Mouse (Mus musculus): ENCODE measurements at regions not wholly inside any gene's neighbourhood (a gene's known extent, or its start where the extent isn't known, plus 50 kb on each side); places are given as distances from the start of the nearest gene placed in this dataset.

DNA sequence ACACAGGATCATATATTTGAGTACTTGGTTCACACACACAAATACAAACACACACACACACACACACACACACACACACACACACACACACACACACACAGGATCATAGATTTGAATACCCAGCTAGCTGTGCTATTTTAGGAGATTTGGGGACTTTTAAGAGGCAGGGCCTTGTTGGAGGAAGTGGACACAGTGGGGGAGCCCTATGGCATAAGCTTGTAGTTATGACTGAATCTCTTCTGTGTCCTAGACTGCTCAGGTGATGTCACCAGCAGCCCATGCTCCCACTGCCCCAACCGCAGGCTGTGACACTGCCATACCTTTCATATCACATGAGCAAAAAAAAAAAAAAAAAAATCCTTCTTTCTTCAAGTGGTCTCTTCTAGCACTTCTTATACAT, 110.1 kb downstream of the Spata18 start:
- Histone ChIP-seq H3K27ac (ENCODE audit: low read length) (no peak overlapping the region), H3K27me3 (ENCODE audit: insufficient read depth, low read length) (no peaks in the 10 kb centered on the region), H3K9me3 (ENCODE audit: low read length) (no peaks in the 10 kb centered on the region), H3K4me2 (replicated peaks; ENCODE audit: low read depth, low read length) (no peak overlapping the region), H3K36me3 (ENCODE audit: insufficient read depth, low read length) (no peaks in the 10 kb centered on the region), H3K9ac (replicated peaks; ENCODE audit: low read length) (no peak overlapping the region), H3K4me1 (ENCODE audit: insufficient read depth, low read length) (peaks cover 6% of the 10 kb centered on the region; the same call in 1 of the 2 replicates), H3K4me3 (ENCODE audit: low read length) (no peak overlapping the region)
- WGBS = 73% methylated on average over 1 of the region's 1 CpGs
- no peak for ATAC-seq (ENCODE audit: low FRiP score, low TSS enrichment)

DNA sequence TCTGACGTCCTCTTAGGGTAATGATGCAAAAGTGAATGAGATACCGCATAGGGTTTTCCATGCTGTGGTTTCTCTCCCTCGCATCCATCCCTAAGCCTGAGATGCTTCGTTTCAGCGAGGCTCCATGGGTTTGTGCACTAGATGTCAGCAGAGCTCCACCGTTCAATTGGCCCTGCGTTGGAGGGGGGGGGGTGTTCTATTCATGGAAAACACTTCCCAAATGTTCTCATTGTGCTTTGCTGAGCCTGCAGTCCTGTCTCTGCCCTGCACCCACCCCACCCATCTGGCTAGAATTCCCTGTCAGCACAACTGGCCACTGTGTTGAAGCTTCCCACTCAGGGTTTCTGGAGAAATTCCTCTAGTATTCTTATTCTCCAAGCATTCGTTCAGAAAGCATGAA, 110.5 kb downstream of the Spata18 start:
- no peaks in the 10 kb centered on the region for H3K9me3 ChIP-seq (ENCODE audit: low read length)
- peak; percentile 73 for ATAC-seq (ENCODE audit: low FRiP score, low TSS enrichment)
- WGBS = 28% methylated on average over 8 of the region's 8 CpGs
- peak overlapping the region; percentile 49; the same call in 1 of the 2 replicates for H3K27ac ChIP-seq (ENCODE audit: low read length)
- no peak overlapping the region for H3K9ac ChIP-seq (replicated peaks; ENCODE audit: low read length)
- H3K4me2 ChIP-seq (replicated peaks; ENCODE audit: low read depth, low read length) = no peak overlapping the region
- H3K36me3 ChIP-seq (ENCODE audit: insufficient read depth, low read length) = no peaks in the 10 kb centered on the region
- no peaks in the 10 kb centered on the region for H3K27me3 ChIP-seq (ENCODE audit: insufficient read depth, low read length)
- H3K4me3 ChIP-seq (ENCODE audit: low read length) = no peak overlapping the region
- H3K4me1 ChIP-seq (ENCODE audit: insufficient read depth, low read length) = peaks cover 6% of the 10 kb centered on the region; the same call in 1 of the 2 replicates

GRCm38 (mm10) chr5:73764226-73764625, 113.0 kb downstream of the Spata18 start:
- Histone ChIP-seq H3K36me3 (ENCODE audit: insufficient read depth, low read length) (no peaks in the 10 kb centered on the region), H3K27ac (ENCODE audit: low read length) (no peak overlapping the region), H3K9ac (replicated peaks; ENCODE audit: low read length) (no peak overlapping the region), H3K4me3 (ENCODE audit: low read length) (no peak overlapping the region), H3K4me1 (ENCODE audit: insufficient read depth, low read length) (peaks cover 6% of the 10 kb centered on the region; the same call in 1 of the 2 replicates), H3K4me2 (replicated peaks; ENCODE audit: low read depth, low read length) (no peak overlapping the region), H3K27me3 (ENCODE audit: insufficient read depth, low read length) (no peaks in the 10 kb centered on the region), H3K9me3 (ENCODE audit: low read length) (no peaks in the 10 kb centered on the region)
- no peak for ATAC-seq (ENCODE audit: low FRiP score, low TSS enrichment)
- WGBS = 88% methylated on average over 1 of the region's 1 CpGs

- no peak overlapping the region for H3K27ac ChIP-seq (ENCODE audit: low read length)
- H3K9me3 ChIP-seq (ENCODE audit: low read length) = no peaks in the 10 kb centered on the region
- H3K4me2 ChIP-seq (replicated peaks; ENCODE audit: low read depth, low read length) = no peak overlapping the region
- no peak for ATAC-seq (ENCODE audit: low FRiP score, low TSS enrichment)
- peaks cover 6% of the 10 kb centered on the region; the same call in 1 of the 2 replicates for H3K4me1 ChIP-seq (ENCODE audit: insufficient read depth, low read length)
- no peaks in the 10 kb centered on the region for H3K36me3 ChIP-seq (ENCODE audit: insufficient read depth, low read length)
- H3K4me3 ChIP-seq (ENCODE audit: low read length) = no peak overlapping the region
- no peaks in the 10 kb centered on the region for H3K27me3 ChIP-seq (ENCODE audit: insufficient read depth, low read length)
- WGBS = 89% methylated on average over 7 of the region's 7 CpGs
- H3K9ac ChIP-seq (replicated peaks; ENCODE audit: low read length) = no peak overlapping the region
Measured at GRCm38 (mm10) chr5:73765466-73765865, 114.3 kb downstream of the Spata18 start.

- 71% methylated on average over 3 of the region's 3 CpGs for WGBS
- no peak for ATAC-seq (ENCODE audit: low FRiP score, low TSS enrichment)
Measured at GRCm38 (mm10) chr5:73768253-73768652, 117.1 kb downstream of the Spata18 start.

DNA sequence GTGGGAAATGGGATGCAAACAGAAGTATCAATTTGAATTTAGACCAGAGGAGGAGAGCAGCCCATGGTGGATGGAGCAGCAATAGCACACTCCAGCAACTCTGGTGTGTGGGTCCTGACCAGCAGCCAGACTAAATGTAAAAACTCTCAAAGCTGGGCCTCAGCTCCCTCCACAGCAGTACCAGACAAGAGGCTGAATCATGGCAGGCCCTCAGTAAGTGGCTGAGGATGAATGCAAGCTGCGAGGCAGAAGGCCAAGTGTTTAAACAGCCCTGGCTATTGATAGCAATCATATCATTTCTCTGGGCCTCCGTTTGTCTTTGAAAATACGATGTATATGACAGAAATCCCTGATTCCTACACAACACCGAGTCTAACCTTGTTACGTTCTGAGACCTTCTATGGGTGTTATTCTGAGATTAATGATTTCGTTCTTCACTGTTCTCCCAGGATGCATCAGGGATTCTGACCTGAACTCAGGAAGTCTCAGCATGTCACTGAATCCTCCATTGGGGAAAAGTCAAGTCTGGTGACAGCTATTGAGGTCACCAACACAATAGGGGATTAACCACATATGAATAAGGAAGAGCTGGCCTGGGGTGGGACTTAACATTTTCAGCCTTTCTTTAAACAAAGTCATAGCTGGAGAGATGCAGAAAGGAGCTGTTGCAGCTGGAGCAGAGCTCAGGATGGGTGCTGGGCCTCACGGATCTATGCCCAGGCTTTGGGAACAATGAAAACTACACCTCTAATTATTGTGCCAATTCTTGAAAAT, 124.8 kb downstream of the Spata18 start:
- Histone ChIP-seq H3K27me3 (ENCODE audit: insufficient read depth, low read length) (no peaks in the 10 kb centered on the region), H3K4me1 (ENCODE audit: insufficient read depth, low read length) (peaks cover 2% of the 10 kb centered on the region; the same call in 1 of the 2 replicates), H3K9ac (replicated peaks; ENCODE audit: low read length) (no peak overlapping the region), H3K36me3 (ENCODE audit: insufficient read depth, low read length) (no peaks in the 10 kb centered on the region), H3K4me3 (ENCODE audit: low read length) (no peak overlapping the region), H3K27ac (ENCODE audit: low read length) (peak overlapping the region; percentile 13; the same call in 1 of the 2 replicates), H3K9me3 (ENCODE audit: low read length) (peaks cover 8% of the 10 kb centered on the region; the same call in 1 of the 2 replicates), H3K4me2 (replicated peaks; ENCODE audit: low read depth, low read length) (no peak overlapping the region)
- 75% methylated on average over 7 of the region's 7 CpGs for WGBS
- ATAC-seq (ENCODE audit: low FRiP score, low TSS enrichment) = no peak

More at GRCm38 (mm10) chr5:73768253-73768652, 117.1 kb downstream of the Spata18 start:
- Histone ChIP-seq H3K36me3 (ENCODE audit: insufficient read depth, low read length) (no peaks in the 10 kb centered on the region), H3K4me3 (ENCODE audit: low read length) (no peak overlapping the region), H3K9me3 (ENCODE audit: low read length) (peaks cover 4% of the 10 kb centered on the region; the same call in 1 of the 2 replicates), H3K4me2 (replicated peaks; ENCODE audit: low read depth, low read length) (no peak overlapping the region), H3K4me1 (ENCODE audit: insufficient read depth, low read length) (no peaks in the 10 kb centered on the region), H3K27ac (ENCODE audit: low read length) (no peak overlapping the region), H3K27me3 (ENCODE audit: insufficient read depth, low read length) (no peaks in the 10 kb centered on the region), H3K9ac (replicated peaks; ENCODE audit: low read length) (no peak overlapping the region)

DNA sequence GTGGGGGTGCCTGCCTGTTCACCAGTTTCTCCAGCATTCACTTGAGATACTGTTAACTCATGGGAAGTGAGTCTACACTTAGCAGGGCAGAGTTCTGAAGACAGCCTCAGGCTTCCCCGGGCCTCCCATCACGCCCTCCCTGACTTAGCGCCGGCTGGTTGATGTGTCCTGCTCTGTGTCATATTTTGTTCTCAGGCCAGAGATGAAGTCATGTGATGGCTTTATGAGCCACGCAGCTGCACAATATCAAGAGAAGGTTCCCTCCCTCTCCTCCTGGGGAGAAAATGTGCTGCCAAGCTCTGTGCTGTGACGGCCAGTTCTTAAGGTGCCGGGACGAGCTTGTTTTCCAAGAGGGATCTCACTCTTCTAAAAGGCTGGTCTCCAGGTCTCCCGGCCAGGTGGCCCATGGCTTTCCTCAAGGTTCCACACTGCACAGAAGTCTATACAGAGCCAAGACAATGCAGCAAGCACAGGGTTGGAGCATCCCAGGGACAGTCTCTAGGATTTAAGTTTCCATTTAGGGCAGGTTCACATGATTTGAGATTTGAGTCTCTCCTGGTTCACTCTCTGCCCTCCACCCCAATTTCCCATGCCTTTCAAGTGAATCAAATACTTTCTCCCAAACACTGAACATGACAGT, 126.2 kb downstream of the Spata18 start:
- Histone ChIP-seq H3K36me3 (ENCODE audit: insufficient read depth, low read length) (no peaks in the 10 kb centered on the region), H3K4me3 (ENCODE audit: low read length) (no peak overlapping the region), H3K9ac (replicated peaks; ENCODE audit: low read length) (no peak overlapping the region), H3K9me3 (ENCODE audit: low read length) (peaks cover 8% of the 10 kb centered on the region; the same call in 1 of the 2 replicates), H3K27ac (ENCODE audit: low read length) (peak overlapping the region; percentile 2; the same call in 1 of the 2 replicates), H3K4me2 (replicated peaks; ENCODE audit: low read depth, low read length) (no peak overlapping the region), H3K27me3 (ENCODE audit: insufficient read depth, low read length) (no peaks in the 10 kb centered on the region), H3K4me1 (ENCODE audit: insufficient read depth, low read length) (peaks cover 6% of the 10 kb centered on the region)
- ATAC-seq (ENCODE audit: low FRiP score, low TSS enrichment) = peak; percentile 91
- 45% methylated on average over 9 of the region's 9 CpGs for WGBS

DNA sequence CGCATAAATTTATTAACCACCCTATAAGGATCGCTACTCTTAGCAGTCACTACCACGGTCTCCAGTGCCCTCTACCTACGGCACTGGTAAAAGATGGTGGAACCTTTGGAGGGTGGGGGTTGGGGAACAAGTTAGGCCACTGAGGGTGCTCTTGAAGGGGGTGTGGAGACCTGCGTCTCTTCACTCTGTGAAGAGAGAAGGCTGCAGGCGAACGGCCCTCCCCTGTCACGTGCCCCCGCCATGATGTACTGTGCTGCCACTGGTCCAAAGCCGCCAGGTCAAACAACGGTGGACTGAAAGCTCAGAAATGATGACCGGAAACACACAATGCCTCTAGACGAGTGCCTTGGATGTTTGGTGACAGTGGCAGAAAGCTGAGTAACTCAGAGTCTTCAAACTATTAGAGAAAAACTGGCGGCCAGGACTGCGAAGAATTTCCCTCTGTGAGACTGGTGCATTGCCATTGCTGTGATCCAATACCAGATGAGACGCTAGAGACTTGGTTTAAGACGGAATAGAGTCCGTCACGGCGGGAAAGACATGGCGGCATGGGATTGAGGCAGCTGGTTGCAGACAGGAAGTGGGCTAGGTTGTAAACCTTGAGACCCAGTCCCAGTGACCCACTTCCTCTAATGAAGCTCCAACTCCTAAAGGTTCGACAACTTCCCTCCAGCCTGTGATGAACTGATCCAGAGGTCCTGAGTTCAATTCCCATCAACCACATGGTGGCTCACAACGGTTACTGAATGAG, 130.2 kb downstream of the Spata18 start:
- Histone ChIP-seq H3K9ac (replicated peaks; ENCODE audit: low read length) (no peak overlapping the region), H3K4me3 (ENCODE audit: low read length) (no peak overlapping the region), H3K27ac (ENCODE audit: low read length) (no peak overlapping the region), H3K9me3 (ENCODE audit: low read length) (no peaks in the 10 kb centered on the region), H3K4me2 (replicated peaks; ENCODE audit: low read depth, low read length) (no peak overlapping the region), H3K4me1 (ENCODE audit: insufficient read depth, low read length) (peaks cover 12% of the 10 kb centered on the region), H3K27me3 (ENCODE audit: insufficient read depth, low read length) (no peaks in the 10 kb centered on the region), H3K36me3 (ENCODE audit: insufficient read depth, low read length) (no peaks in the 10 kb centered on the region)
- 91% methylated on average over 23 of the region's 23 CpGs for WGBS
- no peak for ATAC-seq (ENCODE audit: low FRiP score, low TSS enrichment)

- Histone ChIP-seq H3K27ac (ENCODE audit: low read length) (no peak overlapping the region), H3K4me2 (replicated peaks; ENCODE audit: low read depth, low read length) (peak overlapping the region; percentile 26; the same call in 1 of the 2 replicates)
Measured at GRCm38 (mm10) chr5:73782214-73783091, 131.3 kb downstream of the Spata18 start.

More at GRCm38 (mm10) chr5:73782214-73783091, 131.3 kb downstream of the Spata18 start:
- H3K36me3 ChIP-seq (ENCODE audit: insufficient read depth, low read length) = no peaks in the 10 kb centered on the region
- no peaks in the 10 kb centered on the region for H3K27me3 ChIP-seq (ENCODE audit: insufficient read depth, low read length)
- WGBS = 22% methylated on average over 15 of the region's 15 CpGs
- no peak overlapping the region for H3K9ac ChIP-seq (replicated peaks; ENCODE audit: low read length)
- no peaks in the 10 kb centered on the region for H3K9me3 ChIP-seq (ENCODE audit: low read length)
- peak; percentile 78 for ATAC-seq (ENCODE audit: low FRiP score, low TSS enrichment)
- H3K4me1 ChIP-seq (ENCODE audit: insufficient read depth, low read length) = peaks cover 12% of the 10 kb centered on the region
- no peak overlapping the region for H3K4me3 ChIP-seq (ENCODE audit: low read length)
